Mouse (Mus musculus) testis, adult 2 months (tissue): ENCODE results near the gene Slc6a15.

Source experiments
- CTCF ChIP-seq: fragments of 200-500 bp; IDR thresholded peaks from 2 replicates; pipeline ENCODE4 v1.5.1; 2012; ENCODE audit warnings: low read depth, mild to moderate bottlenecking, inconsistent platforms, low read length, moderate library complexity; ENCODE audit not compliant: control insufficient read depth, insufficient read depth, insufficient replicate concordance
- POLR2A ChIP-seq: fragments of 200-500 bp; IDR thresholded peaks from 2 replicates; pipeline ENCODE4 v1.6.1; 2012; ENCODE audit warnings: low read depth, mild to moderate bottlenecking, inconsistent platforms, low read length, moderate library complexity; ENCODE audit not compliant: control insufficient read depth

DNA sequence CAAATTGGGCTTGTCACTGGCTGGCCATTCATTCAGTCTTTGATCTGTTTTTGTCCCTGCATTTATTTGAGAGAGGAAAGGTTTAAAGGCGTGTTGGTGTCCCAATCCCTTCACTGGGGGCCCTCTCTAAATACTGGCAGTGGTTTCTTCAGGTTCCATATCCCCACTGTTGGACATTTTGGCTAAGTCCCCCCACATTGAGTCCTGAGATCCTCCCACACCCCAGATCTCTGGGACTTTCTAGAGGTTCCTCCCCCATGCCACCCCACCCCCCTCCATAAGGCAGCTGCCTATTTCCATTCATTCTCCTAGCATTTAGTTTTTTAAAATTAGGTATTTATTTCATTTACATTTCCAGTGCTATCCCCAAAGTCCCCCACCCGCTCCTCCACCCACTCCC, 75.0 kb downstream of the Slc6a15 start:
- TF ChIP-seq CTCF (no peak), POLR2A (no peak)
